Mouse (Mus musculus) gastrocnemius, postnatal 25 days (tissue): ENCODE data around the gene Ccdc6. TPM values are rescaled to one million over a fixed set of nuclear protein-coding genes. Genes with fewer than 3 reads are reported as not detected.
A peak's percentile ranks its signal among the peaks of the same experiment; 100 is the strongest.

Experiments
- DNase-seq: peaks from one replicate; pipeline ENCODE4 v3.0.0; 2022
- total RNA-seq, 2 experiments: library from RNA; stranded (reverse); gene quantifications; 1 replicate in 1 of 2; 2 replicates in 1 of 2; pipeline ENCODE4 v1.2.3; 2021

The Ccdc6 gene
- total RNA-seq, 2 experiments from 2014 or later = 98.9 to 100 TPM

- DNase-seq = peak; percentile 53
These were observed 1.9 kb upstream of the Ccdc6 start for GRCm38 (mm10) chr10:70095031-70095470.

- no peak for DNase-seq
These were observed 1.2 kb upstream of the Ccdc6 start for GRCm38 (mm10) chr10:70095506-70096270.

GRCm38 (mm10) chr10:70097291-70097901, 475 bp downstream of the Ccdc6 start:
- DNase-seq = peak; percentile 46

GRCm38 (mm10) chr10:70097911-70098569, 1.1 kb downstream of the Ccdc6 start:
- peak; percentile 75 for DNase-seq

- DNase-seq = no peak
These were observed 1.7 kb downstream of the Ccdc6 start for GRCm38 (mm10) chr10:70098626-70099025.

- DNase-seq = no peak
These were observed 2.1 kb downstream of the Ccdc6 start for GRCm38 (mm10) chr10:70099052-70099451.

- no peak for DNase-seq
These were observed 5.2 kb downstream of the Ccdc6 start for GRCm38 (mm10) chr10:70102086-70102485.

- DNase-seq = peak; percentile 48
These were observed 11.1 kb downstream of the Ccdc6 start for GRCm38 (mm10) chr10:70108016-70108415.

- DNase-seq = peak; percentile 55
These were observed 13.1 kb downstream of the Ccdc6 start for GRCm38 (mm10) chr10:70109974-70110373.

- DNase-seq = peak; percentile 75
These were observed 13.9 kb downstream of the Ccdc6 start for GRCm38 (mm10) chr10:70110815-70111214.

GRCm38 (mm10) chr10:70111643-70112042, 14.7 kb downstream of the Ccdc6 start:
- DNase-seq = no peak

- DNase-seq = no peak
These were observed 17.2 kb downstream of the Ccdc6 start for GRCm38 (mm10) chr10:70114048-70114635.

- no peak for DNase-seq
These were observed 19.5 kb downstream of the Ccdc6 start for GRCm38 (mm10) chr10:70116454-70116853.

GRCm38 (mm10) chr10:70119451-70119850, 22.5 kb downstream of the Ccdc6 start:
- DNase-seq = no peak

GRCm38 (mm10) chr10:70119851-70120370, 23.0 kb downstream of the Ccdc6 start:
- DNase-seq = no peak

- no peak for DNase-seq
These were observed 23.9 kb downstream of the Ccdc6 start for GRCm38 (mm10) chr10:70120671-70121405.

- no peak for DNase-seq
These were observed 24.4 kb downstream of the Ccdc6 start for GRCm38 (mm10) chr10:70121406-70121695.

GRCm38 (mm10) chr10:70123454-70123853, 26.5 kb downstream of the Ccdc6 start:
- no peak for DNase-seq

GRCm38 (mm10) chr10:70125491-70125890, 28.6 kb downstream of the Ccdc6 start:
- no peak for DNase-seq

GRCm38 (mm10) chr10:70127273-70127672, 30.4 kb downstream of the Ccdc6 start:
- no peak for DNase-seq

GRCm38 (mm10) chr10:70128408-70128807, 31.5 kb downstream of the Ccdc6 start:
- DNase-seq = no peak

- DNase-seq = no peak
These were observed 35.2 kb downstream of the Ccdc6 start for GRCm38 (mm10) chr10:70132087-70132560.
